Mouse (Mus musculus): Measurements from ENCODE around the gene Myo6. TPM values are rescaled to one million over a fixed set of nuclear protein-coding genes. Genes with fewer than 3 reads are reported as not detected.

The Myo6 gene
- polyA plus RNA-seq, 1 experiment, result 61.9 TPM

DNA sequence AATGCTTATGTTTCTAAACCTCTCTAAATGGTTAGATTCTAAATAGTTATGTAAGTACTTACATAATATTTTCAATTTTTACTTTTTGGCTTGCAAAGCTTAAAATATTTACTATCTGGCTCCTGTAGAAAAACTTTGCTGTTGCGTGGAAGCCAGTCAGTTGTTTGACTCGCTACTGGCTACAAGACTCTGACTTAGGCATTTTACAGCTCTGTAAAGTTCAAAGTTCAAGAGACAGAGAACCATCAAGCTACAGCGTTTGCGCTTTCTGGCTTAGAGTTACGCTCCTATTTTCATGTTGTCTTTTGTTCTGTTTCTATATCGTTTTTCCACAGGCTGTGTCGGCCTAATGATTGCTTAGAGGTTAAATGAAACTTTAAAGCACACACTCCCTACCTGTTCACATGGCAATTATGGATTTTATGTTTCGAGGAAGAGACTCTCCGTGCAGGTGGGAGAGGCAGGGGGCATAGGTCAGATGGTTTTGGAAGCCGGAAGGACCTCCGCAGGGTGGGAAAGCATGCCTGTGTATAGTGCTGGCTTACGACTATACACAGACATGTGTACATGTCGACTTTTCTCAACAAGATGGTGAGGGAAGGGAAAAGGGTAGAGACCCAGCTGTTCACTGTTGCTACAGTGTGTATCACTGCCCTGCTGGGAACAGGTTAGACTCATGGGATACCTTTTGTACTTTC is 171.0 kb downstream of the Myo6 start:
- TF ChIP-seq CTCF (IDR thresholded peaks at IDR 0.05; ENCODE audit: borderline replicate concordance, insufficient read depth, low read depth, low read length), result no peak
- TF ChIP-seq POLR2A (IDR thresholded peaks at IDR 0.05; ENCODE audit: borderline replicate concordance, insufficient read depth, low read length), result no peak
- Histone ChIP-seq H3K27ac (ENCODE audit: insufficient read depth, low read length) (no peak overlapping the region), H3K4me3 (replicated peaks; ENCODE audit: insufficient read depth, low read depth, low read length) (no peak overlapping the region), H3K4me1 (ENCODE audit: control insufficient read depth, insufficient read depth, low read length) (0 out of 2 replicates have a peak, but pooled peaks cover 2% of the 10 kb centered on the region), H3K27me3 (ENCODE audit: control insufficient read depth, insufficient read depth, low read length) (no peaks in the 10 kb centered on the region)
- 93% methylated on average over 13 of the region's 13 CpGs for WGBS
- DNase-seq, result no peak

DNA sequence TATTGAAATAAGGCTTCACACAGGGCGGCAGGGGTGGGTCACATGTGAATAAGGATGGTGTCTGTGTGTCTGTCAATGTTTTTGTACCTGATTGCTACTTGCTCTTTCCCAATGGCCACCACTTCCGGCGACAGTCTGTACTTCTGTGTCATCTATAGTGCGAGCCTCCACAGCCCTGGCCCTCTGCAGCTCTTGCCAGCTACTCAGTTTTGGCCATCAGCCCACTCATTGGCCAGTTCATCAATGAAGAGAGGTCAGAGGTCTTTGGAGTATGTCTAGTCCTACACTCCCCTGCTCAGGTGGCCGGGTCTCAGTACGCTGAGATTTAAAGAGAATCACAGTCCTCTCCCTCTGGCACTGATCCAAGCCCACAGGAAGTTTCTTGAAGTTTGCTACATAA is 173.2 kb downstream of the Myo6 start:
- Histone ChIP-seq H3K27me3 (ENCODE audit: control insufficient read depth, insufficient read depth, low read length) (no peaks in the 10 kb centered on the region), H3K4me3 (replicated peaks; ENCODE audit: insufficient read depth, low read depth, low read length) (no peak overlapping the region), H3K27ac (ENCODE audit: insufficient read depth, low read length) (no peak overlapping the region), H3K4me1 (ENCODE audit: control insufficient read depth, insufficient read depth, low read length) (0 out of 2 replicates have a peak, but pooled peaks cover 2% of the 10 kb centered on the region)
- 87% methylated on average over 6 of the region's 6 CpGs for WGBS
- TF ChIP-seq POLR2A (IDR thresholded peaks at IDR 0.05; ENCODE audit: borderline replicate concordance, insufficient read depth, low read length) (no peak), CTCF (IDR thresholded peaks at IDR 0.05; ENCODE audit: borderline replicate concordance, insufficient read depth, low read depth, low read length) (no peak)
- DNase-seq, result no peak

GRCm38 (mm10) chr9:80340927-80341326 is 176.1 kb downstream of the Myo6 start:
- H3K4me3 ChIP-seq (replicated peaks; ENCODE audit: insufficient read depth, low read depth, low read length), result no peak overlapping the region
- H3K27me3 ChIP-seq (ENCODE audit: control insufficient read depth, insufficient read depth, low read length), result no peaks in the 10 kb centered on the region
- WGBS, result 49% methylated on average over 1 of the region's 1 CpGs
- DNase-seq, result no peak
- no peak overlapping the region for H3K27ac ChIP-seq (ENCODE audit: insufficient read depth, low read length)
- H3K4me1 ChIP-seq (ENCODE audit: control insufficient read depth, insufficient read depth, low read length), result no peaks in the 10 kb centered on the region
- no peak for TF ChIP-seq POLR2A (IDR thresholded peaks at IDR 0.05; ENCODE audit: borderline replicate concordance, insufficient read depth, low read length)
- no peak for TF ChIP-seq CTCF (IDR thresholded peaks at IDR 0.05; ENCODE audit: borderline replicate concordance, insufficient read depth, low read depth, low read length)

DNA sequence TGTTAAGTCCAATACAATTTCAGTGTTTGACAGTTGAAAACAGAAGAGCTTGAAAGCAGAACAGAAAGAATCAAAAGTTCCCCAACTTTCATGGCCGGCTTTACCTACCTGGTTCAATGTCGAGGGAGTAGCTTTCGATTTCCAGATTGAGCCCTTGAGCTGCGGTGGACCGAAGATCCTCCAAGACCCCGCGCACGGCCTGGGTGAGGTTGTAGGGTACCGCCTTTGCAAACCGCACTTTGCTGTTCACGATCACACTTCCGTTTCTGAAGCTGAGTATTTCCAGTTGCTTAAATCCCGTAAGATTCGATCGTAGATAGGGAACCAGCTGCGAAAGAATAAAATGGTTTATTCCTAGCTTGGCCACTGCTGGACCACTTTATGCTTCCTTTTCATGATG is 176.9 kb downstream of the Myo6 start:
- Histone ChIP-seq H3K27ac (ENCODE audit: insufficient read depth, low read length) (no peak overlapping the region), H3K4me3 (replicated peaks; ENCODE audit: insufficient read depth, low read depth, low read length) (no peak overlapping the region), H3K27me3 (ENCODE audit: control insufficient read depth, insufficient read depth, low read length) (no peaks in the 10 kb centered on the region), H3K4me1 (ENCODE audit: control insufficient read depth, insufficient read depth, low read length) (no peaks in the 10 kb centered on the region)
- WGBS, result 98% methylated on average over 16 of the region's 16 CpGs
- no peak for DNase-seq
- TF ChIP-seq CTCF (IDR thresholded peaks at IDR 0.05; ENCODE audit: borderline replicate concordance, insufficient read depth, low read depth, low read length) (no peak), POLR2A (IDR thresholded peaks at IDR 0.05; ENCODE audit: borderline replicate concordance, insufficient read depth, low read length) (no peak)

DNA sequence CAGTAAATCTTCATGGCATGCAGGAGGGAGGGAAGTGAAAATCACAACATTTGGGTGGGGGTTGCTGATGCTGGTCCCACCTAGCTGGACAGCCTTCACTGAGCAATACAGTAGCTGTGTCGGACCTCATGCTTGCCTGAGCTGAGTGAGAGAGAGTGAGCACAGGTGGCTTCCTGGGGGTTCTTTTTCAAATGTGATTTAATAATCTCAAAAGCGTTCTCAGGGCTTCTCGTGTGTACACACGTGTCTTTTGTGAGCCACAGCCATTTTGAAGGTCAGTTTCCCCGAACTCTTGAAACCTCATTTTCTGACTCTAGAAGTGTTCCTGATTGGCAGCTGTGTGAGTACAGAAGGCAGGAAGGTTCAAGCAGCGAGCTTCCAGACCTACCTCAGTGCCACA is 177.7 kb downstream of the Myo6 start:
- TF ChIP-seq CTCF (IDR thresholded peaks at IDR 0.05; ENCODE audit: borderline replicate concordance, insufficient read depth, low read depth, low read length) (no peak), POLR2A (IDR thresholded peaks at IDR 0.05; ENCODE audit: borderline replicate concordance, insufficient read depth, low read length) (no peak)
- Histone ChIP-seq H3K27ac (ENCODE audit: insufficient read depth, low read length) (no peak overlapping the region), H3K4me1 (ENCODE audit: control insufficient read depth, insufficient read depth, low read length) (no peaks in the 10 kb centered on the region), H3K4me3 (replicated peaks; ENCODE audit: insufficient read depth, low read depth, low read length) (no peak overlapping the region), H3K27me3 (ENCODE audit: control insufficient read depth, insufficient read depth, low read length) (no peaks in the 10 kb centered on the region)
- DNase-seq, result no peak
- 93% methylated on average over 6 of the region's 6 CpGs for WGBS

- Histone ChIP-seq H3K27me3 (ENCODE audit: control insufficient read depth, insufficient read depth, low read length) (no peaks in the 10 kb centered on the region), H3K27ac (ENCODE audit: insufficient read depth, low read length) (no peak overlapping the region), H3K4me3 (replicated peaks; ENCODE audit: insufficient read depth, low read depth, low read length) (no peak overlapping the region), H3K4me1 (ENCODE audit: control insufficient read depth, insufficient read depth, low read length) (no peaks in the 10 kb centered on the region)
- DNase-seq, result no peak
- TF ChIP-seq CTCF (IDR thresholded peaks at IDR 0.05; ENCODE audit: borderline replicate concordance, insufficient read depth, low read depth, low read length) (no peak), POLR2A (IDR thresholded peaks at IDR 0.05; ENCODE audit: borderline replicate concordance, insufficient read depth, low read length) (no peak)
- 94% methylated on average over 6 of the region's 6 CpGs for WGBS
These were observed 179.7 kb downstream of the Myo6 start for GRCm38 (mm10) chr9:80344451-80345000.

DNA sequence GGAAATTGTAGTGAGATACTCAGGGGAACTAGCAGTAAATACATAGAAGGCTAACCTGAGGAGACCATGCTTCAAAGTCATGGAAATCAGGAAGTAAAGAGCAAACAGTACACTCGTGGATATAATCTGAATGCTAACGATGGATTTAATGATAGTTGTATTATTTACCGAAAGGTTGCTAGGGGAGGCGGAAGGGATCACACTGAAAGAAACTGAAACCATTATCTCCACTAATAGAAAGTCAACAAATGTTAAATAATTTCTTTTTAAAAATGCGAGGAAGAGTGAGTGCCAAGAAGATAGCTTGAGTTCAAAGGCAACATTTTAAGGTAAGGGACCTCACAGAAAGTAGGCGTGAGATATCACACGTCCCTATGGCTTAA is 186.5 kb downstream of the Myo6 start:
- no peaks in the 10 kb centered on the region for H3K4me1 ChIP-seq (ENCODE audit: control insufficient read depth, insufficient read depth, low read length)
- TF ChIP-seq CTCF (IDR thresholded peaks at IDR 0.05; ENCODE audit: borderline replicate concordance, insufficient read depth, low read depth, low read length), result no peak
- no peak for TF ChIP-seq POLR2A (IDR thresholded peaks at IDR 0.05; ENCODE audit: borderline replicate concordance, insufficient read depth, low read length)
- no peak overlapping the region for H3K27ac ChIP-seq (ENCODE audit: insufficient read depth, low read length)
- WGBS, result 55% methylated on average over 7 of the region's 7 CpGs
- DNase-seq, result no peak
- H3K4me3 ChIP-seq (replicated peaks; ENCODE audit: insufficient read depth, low read depth, low read length), result no peak overlapping the region
- no peaks in the 10 kb centered on the region for H3K27me3 ChIP-seq (ENCODE audit: control insufficient read depth, insufficient read depth, low read length)

- no peaks in the 10 kb centered on the region for H3K4me1 ChIP-seq (ENCODE audit: control insufficient read depth, insufficient read depth, low read length)
- no peak for TF ChIP-seq CTCF (IDR thresholded peaks at IDR 0.05; ENCODE audit: borderline replicate concordance, insufficient read depth, low read depth, low read length)
- no peak for TF ChIP-seq POLR2A (IDR thresholded peaks at IDR 0.05; ENCODE audit: borderline replicate concordance, insufficient read depth, low read length)
- no peaks in the 10 kb centered on the region for H3K27me3 ChIP-seq (ENCODE audit: control insufficient read depth, insufficient read depth, low read length)
- H3K27ac ChIP-seq (ENCODE audit: insufficient read depth, low read length), result no peak overlapping the region
- H3K4me3 ChIP-seq (replicated peaks; ENCODE audit: insufficient read depth, low read depth, low read length), result no peak overlapping the region
- peak; percentile 12 to 25 for DNase-seq
- 12% methylated on average over 20 of the region's 20 CpGs for WGBS
These were observed 187.0 kb downstream of the Myo6 start for GRCm38 (mm10) chr9:80351678-80352331.

Data from cerebellum, adult 2 months (tissue).